Mouse (Mus musculus) heart, postnatal 0 days (tissue): ENCODE measurements around the gene Rims1.

Experiments
- CTCF ChIP-seq: IDR thresholded peaks from 2 replicates; pipeline ENCODE4 v1.5.1; 2016; ENCODE audit warnings: antibody characterized with exemption, control low read depth, low read depth
- EP300 ChIP-seq: IDR thresholded peaks from 2 replicates; pipeline ENCODE4 v1.6.1; 2016; ENCODE audit warnings: antibody characterized with exemption, low read depth

GRCm38 (mm10) chr1:22640568-22640967 lies 165.2 kb downstream of the Rims1 start:
- TF ChIP-seq EP300, result no peak
- no peak for TF ChIP-seq CTCF
